Mouse (Mus musculus) gastrocnemius, postnatal 25 days (tissue): ENCODE results near the gene Ppox. TPM values are rescaled to one million over a fixed set of nuclear protein-coding genes. Genes with fewer than 3 reads are reported as not detected.
"Not testable (repeated sequence)": the region's sequence is repeated elsewhere in the genome, so short reads cannot be mapped to it uniquely, and the experiment has no call there.

ENCODE experiments used
- DNase-seq: peaks from one replicate; pipeline ENCODE4 v3.0.0; 2022
- long read RNA-seq, 2 experiments: library from polyadenylated mRNA; stranded (forward); transcript quantifications; one replicate each; pipeline ENCODE4 v2.0.0; 2021
- total RNA-seq, 2 experiments: library from RNA; stranded (reverse); gene quantifications; 1 replicate in 1 of 2; 2 replicates in 1 of 2; pipeline ENCODE4 v1.2.3; 2021

The Ppox gene
- 10 to 100 TPM in 1 of 2 experiments, 1 to 10 TPM in 1; 9.4 to 11.6 TPM for total RNA-seq
- long read RNA-seq, experiment 1, partial matches to known transcripts: 0 of 4 reads
- long read RNA-seq, experiment 1, other reads (novel, unspliced or antisense): 2 of 4 reads
- long read RNA-seq, experiment 2, full-length matches to known transcripts: 6 of 13 reads
- long read RNA-seq, experiment 2, partial matches to known transcripts: 1 of 13 reads
- long read RNA-seq, experiment 2, other reads (novel, unspliced or antisense): 6 of 13 reads

DNA sequence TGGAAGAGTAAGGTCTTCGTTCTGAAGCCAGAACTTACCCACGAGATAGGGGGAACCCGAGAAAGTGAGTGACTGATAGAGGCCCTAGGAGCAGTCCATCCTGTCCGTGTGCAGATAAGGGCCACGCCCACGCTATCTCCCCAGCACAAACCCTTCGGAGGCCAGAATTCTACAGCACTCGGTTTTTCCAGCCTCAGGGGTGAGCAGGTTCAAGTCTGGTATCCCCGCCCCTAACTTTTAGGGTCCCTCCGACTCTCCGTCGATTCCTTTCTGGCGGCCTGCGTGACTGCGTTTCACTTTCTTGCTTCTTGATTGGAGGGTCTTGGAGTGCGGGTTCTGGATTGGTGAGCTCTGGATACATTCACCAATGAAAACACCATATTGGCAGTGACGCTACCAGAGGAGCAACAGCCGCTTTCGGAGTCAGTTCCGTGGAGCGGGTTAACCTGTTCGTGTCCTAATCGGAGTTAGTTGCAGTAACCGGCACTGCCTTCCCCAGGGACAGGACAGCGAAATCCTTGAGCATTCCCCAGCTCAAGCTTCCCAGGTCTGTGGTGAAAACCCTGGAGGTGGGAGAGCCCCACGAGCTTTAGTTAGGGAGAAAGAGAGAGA lies at the start of gene Ppox:
Gene Ppox (minus strand): TSS at position 271 of the 612 bp plus-strand sequence.
- peak; percentile 93 for DNase-seq

DNA sequence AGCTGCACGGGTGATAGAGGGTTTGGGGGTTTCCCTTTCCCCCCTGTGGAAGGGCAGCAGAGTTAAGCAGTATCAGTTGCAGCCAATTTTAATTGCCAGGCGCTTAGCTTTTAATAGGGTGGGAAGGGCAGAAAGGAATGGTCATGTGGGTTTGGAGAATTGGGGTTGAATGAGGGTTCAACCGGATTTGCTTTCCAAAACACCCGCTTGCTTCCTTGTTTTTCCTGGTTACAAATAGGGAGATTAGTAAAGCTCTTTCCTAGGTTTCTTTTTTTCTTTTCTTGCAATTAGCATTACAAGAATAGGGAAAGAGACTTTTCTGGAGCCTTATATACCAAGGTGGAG lies 49.2 kb upstream of the Ppox start:
- DNase-seq: no peak

DNA sequence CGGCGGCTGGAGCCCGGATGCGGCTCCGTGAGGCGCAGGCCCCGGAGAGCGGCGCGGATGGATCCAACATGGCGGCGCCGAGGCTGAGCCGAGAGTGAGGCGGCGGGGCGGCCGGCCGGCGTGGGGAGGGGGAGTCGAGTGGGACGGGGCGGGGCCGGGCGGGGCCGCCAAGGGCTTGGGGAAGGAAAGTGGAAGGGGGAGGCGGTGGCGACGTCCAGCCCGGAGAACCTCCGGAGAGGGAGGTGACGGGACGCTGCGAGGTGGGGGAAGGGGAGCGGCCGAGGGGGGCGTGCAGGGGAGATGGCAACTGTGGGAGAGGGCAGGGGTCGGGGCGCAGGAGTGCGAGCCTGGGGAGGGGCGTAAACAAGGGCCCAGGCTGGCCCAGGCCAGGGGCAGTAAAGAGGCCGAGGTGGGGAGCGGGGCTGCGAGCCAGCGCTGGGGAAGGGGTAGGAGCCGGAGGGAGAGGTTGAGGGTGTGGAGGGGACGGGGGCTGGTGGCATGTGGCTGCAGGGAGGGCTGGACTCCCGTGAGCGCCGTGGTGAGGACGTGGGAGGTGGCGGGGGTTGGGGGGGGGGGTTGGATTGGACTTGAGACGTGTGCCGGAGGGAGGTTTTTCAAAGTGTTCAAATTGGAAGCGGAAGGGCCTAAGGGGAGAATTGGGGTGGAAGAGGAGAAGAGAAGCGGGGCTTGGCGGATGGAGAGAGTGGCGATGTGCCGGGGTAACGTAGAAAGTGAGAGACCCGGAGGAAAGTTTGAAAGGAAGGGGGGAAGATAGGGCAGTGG lies 48.6 kb upstream of the Ppox start:
- no peak for DNase-seq

- DNase-seq: peak; percentile 92
Observed at GRCm38 (mm10) chr1:171328839-171329432, 48.0 kb upstream of the Ppox start, which contains the start of gene Dedd. Gene Dedd, plus strand, starts transcription at chr1:171329145.

GRCm38 (mm10) chr1:171328244-171328643 lies 47.3 kb upstream of the Ppox start:
- no peak for DNase-seq

- DNase-seq: not testable (repeated sequence)
Observed at GRCm38 (mm10) chr1:171326588-171326987, 45.6 kb upstream of the Ppox start.

DNA sequence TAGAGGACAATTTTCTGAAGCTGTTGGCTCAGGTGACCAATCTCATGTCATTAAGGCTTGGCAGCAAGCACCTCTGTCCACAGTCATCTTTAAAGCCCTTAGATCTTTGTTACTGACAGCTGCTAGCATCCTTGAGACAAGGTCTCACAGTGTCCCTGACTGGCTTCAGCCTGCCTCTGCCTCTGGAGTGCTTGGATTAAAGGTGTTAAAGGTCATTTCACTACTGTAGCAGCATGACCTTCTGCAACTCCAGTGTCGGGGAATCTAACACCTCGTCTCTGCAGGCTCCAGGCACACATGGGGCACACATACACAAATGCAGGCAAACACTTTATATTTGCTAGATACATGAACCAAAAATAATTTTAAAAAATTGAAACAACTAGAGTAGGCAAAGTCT lies 44.6 kb upstream of the Ppox start:
- DNase-seq: no peak

DNA sequence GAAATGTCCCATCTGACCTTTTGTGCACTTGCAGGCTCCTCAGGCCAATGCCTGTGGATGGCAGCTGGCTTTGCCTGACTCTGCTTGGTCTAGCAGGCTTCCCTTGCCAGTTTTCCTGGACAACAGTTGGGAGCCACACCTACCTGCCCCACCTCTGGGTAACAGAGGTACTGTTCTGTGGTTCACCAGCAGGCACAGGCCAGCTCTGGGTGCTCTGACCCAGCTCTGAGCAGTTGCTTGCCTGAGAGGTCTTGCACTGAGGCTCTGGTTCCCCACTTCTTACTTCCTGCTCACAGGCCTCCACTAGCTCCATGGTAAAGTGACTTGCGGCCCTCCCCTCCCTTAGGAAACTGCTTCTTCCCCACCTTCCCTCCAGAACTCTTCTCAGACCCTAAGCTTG lies 41.0 kb upstream of the Ppox start:
- DNase-seq: no peak

DNA sequence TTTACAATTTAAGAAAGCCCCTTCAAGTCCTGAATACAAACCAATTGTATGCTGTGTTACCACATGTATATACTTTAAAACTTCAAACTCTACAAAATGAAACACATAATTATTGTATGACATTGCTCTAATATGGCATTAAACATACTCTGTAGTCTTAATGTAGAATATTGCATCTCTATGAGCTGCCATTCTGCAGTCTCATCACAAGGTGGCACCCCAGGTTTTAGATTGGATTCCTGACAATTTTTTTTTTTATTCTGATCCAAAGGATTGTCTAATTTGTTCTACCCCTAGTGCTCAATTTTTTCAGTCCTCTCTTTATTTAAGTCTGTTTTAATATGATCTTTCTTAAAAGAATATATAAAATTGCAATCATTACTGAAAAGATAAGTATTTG lies 40.4 kb upstream of the Ppox start:
- no peak for DNase-seq

GRCm38 (mm10) chr1:171320151-171320550 lies 39.2 kb upstream of the Ppox start:
- no peak for DNase-seq

DNA sequence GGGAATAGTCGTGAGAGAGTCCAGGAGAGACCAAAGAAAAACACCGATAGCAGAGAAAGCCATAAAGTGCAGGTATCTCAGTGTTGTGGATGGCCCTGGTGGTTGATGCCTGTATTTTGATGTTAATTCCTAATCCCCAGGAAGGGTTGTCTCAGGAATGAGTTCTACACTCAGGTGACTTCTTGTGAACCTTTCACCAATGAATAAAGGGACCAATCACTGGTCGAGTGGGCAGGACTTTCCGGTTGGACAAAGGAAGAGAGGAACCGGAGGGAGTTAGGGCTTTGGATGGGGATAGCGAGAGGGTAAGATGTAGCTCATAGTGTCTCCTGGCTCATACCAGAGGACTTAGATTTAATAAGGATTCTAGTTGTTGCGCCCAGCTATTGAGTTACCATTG lies 38.8 kb upstream of the Ppox start:
- no peak for DNase-seq

DNA sequence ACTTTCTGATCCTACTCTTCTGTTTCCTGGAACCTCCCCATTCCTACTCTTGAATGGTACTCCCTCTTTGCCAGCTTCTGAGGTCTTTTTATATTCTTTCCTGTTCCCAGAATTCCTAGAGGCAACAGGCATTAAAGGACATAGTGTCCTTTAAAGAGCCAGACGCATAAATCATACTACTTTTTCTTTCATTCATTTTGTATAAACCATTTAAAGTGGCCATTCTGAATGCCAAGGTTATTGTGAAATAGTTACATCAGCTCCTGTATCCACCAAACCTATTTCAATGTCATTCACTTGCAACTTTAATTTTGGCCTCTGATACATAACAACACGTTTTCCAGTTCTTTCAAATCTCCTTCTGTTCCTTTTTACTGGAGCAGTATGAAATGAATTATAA lies 28.3 kb upstream of the Ppox start:
- no peak for DNase-seq

DNA sequence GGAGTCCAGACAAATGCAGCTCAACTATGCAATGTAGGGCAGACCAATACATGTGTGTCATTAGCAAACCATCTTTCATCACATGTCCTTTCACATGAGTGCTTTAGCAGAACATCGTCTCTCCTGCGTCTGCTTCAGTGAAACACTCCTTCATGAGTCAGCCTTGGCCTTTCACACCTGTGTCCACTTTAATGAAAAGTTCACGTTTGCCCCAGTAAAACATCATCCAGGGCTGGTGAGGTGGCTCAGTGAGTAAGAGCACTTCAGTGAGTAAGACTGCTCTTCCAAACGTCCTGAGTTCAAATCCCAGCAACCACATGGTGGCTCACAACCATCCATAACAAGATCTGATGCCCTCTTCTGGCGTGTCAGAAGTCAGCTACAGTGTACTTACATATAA lies 25.2 kb upstream of the Ppox start:
- DNase-seq: not testable (repeated sequence)

DNA sequence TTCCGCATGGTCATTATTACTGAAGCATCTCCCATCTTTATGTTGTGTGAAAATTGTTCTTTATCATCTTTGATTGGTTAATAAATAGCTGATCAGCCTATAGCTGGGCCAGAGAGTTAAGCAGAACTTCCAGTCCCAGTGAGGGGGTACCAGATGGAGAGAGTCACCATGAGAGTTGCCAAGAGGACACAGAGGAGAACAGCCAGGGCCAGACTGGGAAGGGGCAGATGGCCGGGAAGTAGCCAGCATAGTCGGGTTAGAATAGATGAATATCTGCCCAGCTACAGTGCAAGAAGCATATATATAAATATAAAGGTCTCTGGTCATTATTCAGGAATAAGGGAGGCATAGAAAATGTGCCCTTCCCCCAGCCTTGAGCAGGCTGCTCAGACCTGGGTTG lies 17.2 kb upstream of the Ppox start:
- no peak for DNase-seq

DNA sequence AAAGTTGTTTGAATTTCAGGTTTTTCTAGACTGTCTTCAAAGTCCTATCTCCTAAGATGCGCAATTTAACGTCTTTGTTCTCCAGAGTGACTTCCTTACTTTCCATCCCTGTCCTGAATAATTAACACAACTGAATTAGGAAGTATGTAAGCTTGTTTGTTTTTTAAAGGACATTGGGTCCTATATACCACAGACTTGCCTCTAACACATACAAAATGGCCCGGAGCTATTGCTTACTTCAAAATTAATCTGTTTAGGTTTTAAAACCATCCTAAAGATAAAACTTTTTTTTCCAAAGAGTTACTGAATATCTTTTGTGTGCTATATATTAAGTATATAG lies 14.0 kb upstream of the Ppox start:
- DNase-seq: no peak

DNA sequence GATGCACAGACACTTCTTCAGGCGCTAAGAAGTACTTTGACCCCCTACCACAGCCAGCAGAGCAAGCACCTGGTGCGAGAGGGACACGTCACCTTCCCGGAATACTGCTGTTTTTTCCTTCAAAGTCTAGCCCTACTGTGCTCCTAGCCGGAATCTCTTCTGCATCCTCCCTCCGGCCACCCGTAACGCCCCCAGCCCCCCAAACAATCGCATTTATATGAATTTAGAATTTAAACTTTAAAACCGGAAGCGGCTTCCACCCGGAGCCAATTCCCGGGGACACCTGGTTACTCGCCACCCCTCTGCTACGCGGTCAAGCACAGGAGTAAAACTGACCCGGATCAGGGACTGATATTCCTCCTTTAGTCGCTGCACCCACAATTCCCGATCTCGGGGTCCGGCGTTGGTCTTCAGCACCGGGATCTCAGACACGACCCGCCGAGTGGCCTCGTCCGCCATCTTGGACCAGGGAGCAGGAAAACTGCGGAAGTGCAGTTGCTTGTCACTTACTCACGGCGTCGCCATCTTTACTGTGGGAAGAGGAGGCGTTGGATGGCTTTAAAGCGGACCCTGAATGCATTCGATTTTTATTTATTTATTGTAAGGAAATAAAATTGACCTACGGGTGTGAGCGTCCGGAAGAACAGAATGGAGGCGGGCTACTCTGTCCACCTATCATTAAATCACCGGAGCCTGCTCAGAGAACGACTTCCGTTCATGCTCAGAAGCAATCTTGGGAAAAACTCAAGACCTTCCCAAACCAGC lies 13.5 kb upstream of the Ppox start, which contains the start of gene Ufc1:
Gene Ufc1 (minus strand): TSS at position 727 of the 765 bp plus-strand sequence.
- peak; percentile 80 for DNase-seq

GRCm38 (mm10) chr1:171293906-171294297 lies 12.9 kb upstream of the Ppox start:
- DNase-seq: no peak

DNA sequence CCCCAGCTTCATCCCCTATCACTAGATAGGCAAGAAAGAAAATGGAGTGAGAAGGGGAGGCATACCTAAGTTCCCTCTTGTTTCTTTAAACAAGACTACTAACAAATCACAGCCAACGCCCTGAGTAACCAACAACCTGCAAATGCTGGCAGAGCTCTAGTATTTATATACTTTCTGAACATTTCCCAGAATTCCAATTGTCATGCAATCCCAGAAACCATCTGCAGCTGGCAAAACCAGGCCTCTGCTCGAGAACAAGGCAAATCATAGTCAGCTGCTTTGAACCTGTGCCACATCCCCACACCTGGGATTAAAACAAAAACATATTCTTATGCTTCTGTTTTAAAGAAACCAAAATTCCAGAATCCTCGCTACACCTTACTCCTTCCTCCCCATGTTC lies 12.4 kb upstream of the Ppox start:
- no peak for DNase-seq

GRCm38 (mm10) chr1:171288328-171288727 lies 7.3 kb upstream of the Ppox start:
- DNase-seq: no peak

- peak; percentile 92 for DNase-seq
Observed at GRCm38 (mm10) chr1:171287136-171288081, 6.4 kb upstream of the Ppox start, which contains the start of gene Usp21. Gene Usp21, minus strand, starts transcription at chr1:171287991.

- no peak for DNase-seq
Observed at GRCm38 (mm10) chr1:171286517-171286916, 5.5 kb upstream of the Ppox start.
